Mouse (Mus musculus): ENCODE measurements around the gene Ino80e. TPM values are rescaled to one million over a fixed set of nuclear protein-coding genes. Genes with fewer than 3 reads are reported as not detected.

Ino80e gene
- total RNA-seq, 2 experiments from 2014 or later: 54.0 to 54.6 TPM

- DNase-seq (ENCODE audit: low spot score in 2 of 2): no peak
These were observed 1.2 kb downstream of the Ino80e start for GRCm38 (mm10) chr7:126860987-126861386.

DNA sequence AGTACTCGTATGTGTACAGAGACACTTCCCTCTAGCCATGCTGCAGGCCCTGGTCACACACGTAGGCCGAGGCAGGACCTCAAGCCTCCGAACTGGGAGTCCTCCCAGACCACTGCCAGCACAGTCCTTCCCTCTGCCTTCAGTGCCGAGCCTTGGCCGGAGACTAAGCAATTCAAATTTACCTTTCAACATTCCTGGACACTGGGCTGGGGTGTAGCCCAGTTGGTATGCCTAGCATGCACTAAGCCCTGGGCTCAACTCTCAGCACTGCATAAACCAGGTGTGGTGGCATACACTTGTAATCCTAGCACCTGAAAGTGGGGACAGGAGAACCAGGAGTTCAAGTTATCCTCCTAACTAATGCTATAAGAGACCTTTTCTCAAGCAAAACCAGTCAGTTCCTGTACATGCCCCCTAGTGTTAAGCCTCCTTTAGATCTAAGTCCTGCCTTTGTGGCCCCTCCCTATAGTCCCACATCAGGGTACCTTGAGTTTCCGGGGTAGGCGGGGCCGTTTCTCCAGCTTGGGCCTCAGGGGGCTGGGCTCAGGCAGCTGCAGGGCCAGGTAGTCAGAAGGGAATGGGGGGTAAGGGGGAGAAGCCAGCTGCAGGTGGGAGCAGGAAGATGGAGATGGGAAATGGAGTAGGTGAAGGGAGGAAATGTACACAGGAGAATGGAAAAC is 5.3 kb downstream of the Ino80e start:
- DNase-seq (ENCODE audit: low spot score in 2 of 2): no peak

GRCm38 (mm10) chr7:126855641-126856040 is 6.5 kb downstream of the Ino80e start:
- no peak for DNase-seq (ENCODE audit: low spot score in 2 of 2)

DNA sequence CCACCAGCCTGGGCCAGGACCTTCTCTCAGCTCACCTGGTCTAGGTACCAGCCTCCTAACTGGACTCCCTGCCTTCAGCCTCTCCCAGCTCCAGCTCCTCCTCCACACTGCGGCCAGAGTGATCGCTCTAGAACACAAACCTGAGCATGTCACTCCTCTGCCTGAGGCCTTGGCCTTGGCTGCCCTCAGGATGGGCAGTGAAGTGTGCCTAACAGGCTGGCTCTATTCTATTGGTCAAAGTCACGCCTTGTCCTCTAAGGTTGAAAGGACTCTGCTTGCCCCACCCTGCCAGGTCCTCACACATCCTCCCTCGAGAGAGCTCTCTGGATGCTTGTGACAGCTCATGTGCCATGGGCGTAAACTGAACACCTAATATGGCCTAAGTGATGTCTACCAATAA is 8.7 kb downstream of the Ino80e start:
- DNase-seq (ENCODE audit: low spot score in 2 of 2): no peak

- no peak for DNase-seq (ENCODE audit: low spot score in 2 of 2)
These were observed 11.0 kb downstream of the Ino80e start for GRCm38 (mm10) chr7:126851192-126851591.

DNA sequence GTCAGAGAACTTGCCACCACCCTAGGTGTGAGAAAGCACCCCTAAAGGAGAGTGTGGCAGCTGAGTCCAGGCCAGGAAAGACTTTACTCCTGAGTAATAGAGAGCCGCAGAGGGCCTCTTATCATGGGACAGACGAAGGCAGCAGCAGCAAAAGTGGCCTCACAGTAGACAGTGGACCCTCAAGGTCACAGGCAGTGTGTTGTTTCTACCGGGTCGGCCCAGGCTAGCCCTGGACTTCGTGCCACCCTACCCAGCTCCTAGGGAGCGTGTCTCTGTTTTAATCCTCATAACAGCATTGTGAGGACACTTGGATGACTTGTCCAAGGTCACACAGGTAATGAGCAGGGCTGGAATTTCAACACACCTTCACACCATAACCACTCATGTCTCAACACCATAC is 12.0 kb downstream of the Ino80e start:
- no peak for DNase-seq (ENCODE audit: low spot score in 2 of 2)

- peak in 1 of 2 experiments; percentile 59 for DNase-seq (ENCODE audit: low spot score in 2 of 2)
These were observed 13.4 kb downstream of the Ino80e start for GRCm38 (mm10) chr7:126848794-126849193.

GRCm38 (mm10) chr7:126847421-126848398 is 14.5 kb downstream of the Ino80e start:
- DNase-seq (ENCODE audit: low spot score in 2 of 2): no peak

DNA sequence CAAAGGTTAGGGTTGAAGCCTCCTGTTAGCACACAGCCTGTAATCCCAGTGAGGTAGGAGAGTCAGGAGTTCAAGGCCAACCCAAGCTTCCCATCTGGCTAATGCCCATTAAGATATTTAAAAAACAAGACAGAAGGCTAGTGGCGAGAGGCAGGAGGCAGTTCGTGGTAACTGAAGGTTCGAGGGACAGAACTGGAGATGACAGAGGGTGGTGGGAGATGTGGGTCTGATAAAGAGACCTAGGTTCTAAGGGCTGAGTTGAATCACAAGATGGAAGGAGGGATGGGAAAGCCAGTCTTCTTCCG is 15.1 kb downstream of the Ino80e start, which contains the start of gene Doc2a:
TSS of gene Doc2a (plus strand) at position 301 of the 305 bp plus-strand sequence.
- DNase-seq (ENCODE audit: low spot score in 2 of 2): no peak

- no peak for DNase-seq (ENCODE audit: low spot score in 2 of 2)
These were observed 16.7 kb downstream of the Ino80e start for GRCm38 (mm10) chr7:126845516-126845915.

- no peak for DNase-seq (ENCODE audit: low spot score in 2 of 2)
These were observed 18.9 kb downstream of the Ino80e start for GRCm38 (mm10) chr7:126843276-126843675.

- no peak for DNase-seq (ENCODE audit: low spot score in 2 of 2)
These were observed 28.9 kb downstream of the Ino80e start for GRCm38 (mm10) chr7:126833294-126833693.

GRCm38 (mm10) chr7:126832036-126832598 is 30.1 kb downstream of the Ino80e start:
- peak; percentile 77 to 83 for DNase-seq (ENCODE audit: low spot score in 2 of 2)

DNA sequence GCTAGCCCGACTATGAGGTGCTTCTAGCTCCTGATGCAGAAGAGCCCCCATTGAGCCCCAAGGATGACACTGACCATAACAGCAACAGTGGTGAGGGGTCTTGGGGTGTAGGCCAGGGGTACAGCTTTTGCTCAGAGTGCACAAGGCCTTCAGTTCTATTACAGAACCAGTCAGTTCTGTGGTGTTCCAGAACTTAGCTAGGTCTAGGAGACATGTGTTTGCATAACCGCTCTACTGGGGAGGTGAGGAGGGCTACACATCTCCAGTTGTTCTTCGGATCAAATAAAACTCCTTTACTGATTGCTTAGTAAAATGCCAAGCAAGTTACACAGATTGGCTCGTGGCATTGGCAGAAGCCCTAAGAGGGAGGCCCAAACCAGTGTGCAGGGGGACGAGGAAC is 30.6 kb downstream of the Ino80e start, which contains the start of gene 4930451I11Rik:
TSS of gene 4930451I11Rik (minus strand) at position 101 of the 400 bp plus-strand sequence.
- DNase-seq (ENCODE audit: low spot score in 2 of 2): no peak

DNA sequence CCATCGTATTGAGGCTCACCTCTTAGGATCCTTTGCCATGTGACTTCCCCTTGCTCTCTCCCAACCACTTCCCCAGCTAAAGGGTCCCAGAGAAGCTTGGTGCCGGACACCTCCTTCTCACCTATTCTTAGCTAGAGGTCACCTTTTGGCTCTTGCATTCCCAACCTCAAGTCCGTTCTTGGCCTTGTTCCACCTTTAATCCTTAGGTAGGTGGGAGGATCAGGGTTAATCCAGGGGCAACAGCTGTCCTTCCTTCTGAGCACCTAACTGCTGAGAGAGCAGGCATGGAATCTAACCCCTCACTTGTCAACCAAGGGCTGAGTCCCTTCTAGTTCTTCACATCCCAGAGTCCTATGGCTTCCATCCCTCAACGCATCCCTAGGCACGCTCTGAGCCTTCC is 36.2 kb downstream of the Ino80e start:
- no peak for DNase-seq (ENCODE audit: low spot score in 2 of 2)

- no peak for DNase-seq (ENCODE audit: low spot score in 2 of 2)
These were observed 36.8 kb downstream of the Ino80e start for GRCm38 (mm10) chr7:126825403-126825802.

GRCm38 (mm10) chr7:126823940-126824339 is 38.2 kb downstream of the Ino80e start:
- no peak for DNase-seq (ENCODE audit: low spot score in 2 of 2)

DNA sequence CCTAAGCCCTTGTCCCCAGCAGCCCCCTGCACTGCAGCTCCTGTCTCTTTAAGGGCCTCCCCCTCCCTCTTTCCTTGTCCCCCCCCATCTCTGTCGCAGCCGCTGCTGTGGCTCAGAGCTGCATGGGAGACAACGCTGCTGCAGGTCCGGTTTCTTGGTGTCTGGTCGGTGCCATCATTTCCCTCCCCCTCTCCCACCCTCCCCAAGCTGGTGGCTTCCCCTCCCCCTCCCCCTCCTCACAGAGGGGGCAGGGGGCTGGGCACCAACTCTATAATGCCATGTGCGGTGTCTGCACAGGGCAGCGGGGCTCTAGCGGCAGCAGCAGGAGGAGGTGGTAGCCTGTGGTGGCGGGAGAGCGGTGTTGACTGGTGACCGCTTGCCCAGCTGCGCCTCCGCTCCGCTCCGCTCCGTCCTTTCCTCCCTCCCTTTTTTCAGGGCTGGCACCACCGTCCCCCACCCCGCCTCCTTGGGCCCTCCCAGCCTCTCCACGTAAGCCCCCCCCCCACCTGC is 38.9 kb downstream of the Ino80e start:
- peak in 1 of 2 experiments; percentile 42 for DNase-seq (ENCODE audit: low spot score in 2 of 2)

- DNase-seq (ENCODE audit: low spot score in 2 of 2): no peak
These were observed 39.4 kb downstream of the Ino80e start for GRCm38 (mm10) chr7:126822741-126823140.

DNA sequence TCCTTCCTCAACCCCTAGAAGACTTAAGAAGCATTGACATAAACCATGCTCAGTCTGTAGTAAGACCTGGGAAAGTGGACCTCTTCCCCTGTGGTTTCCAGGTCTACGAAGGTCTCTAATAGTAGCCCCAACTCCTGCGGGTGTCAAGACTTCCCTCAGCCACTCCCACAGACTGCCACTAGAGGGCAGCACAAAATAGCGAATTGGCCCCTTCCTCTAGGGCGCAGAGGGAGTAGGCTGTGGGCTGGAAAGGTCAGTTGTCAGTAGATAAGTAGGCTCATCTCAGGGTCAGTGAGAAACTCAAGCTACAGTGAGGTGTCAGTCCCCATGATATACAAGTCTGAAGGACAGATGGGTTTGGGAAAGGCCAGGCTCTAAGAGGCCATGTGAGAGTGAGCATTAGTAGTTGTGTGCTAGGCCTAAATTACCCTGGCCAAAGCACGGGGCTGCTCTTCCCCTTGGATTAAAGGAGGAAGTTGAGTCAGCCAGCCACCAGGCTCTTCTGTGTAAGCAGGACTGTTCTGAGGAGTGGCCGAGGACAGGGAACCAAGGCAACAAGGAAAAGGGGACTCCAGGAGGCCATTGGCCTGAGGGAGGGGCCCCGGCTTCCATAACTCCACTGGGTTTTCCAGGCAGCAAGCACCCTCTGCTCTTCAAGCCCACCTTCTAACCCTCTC is 40.2 kb downstream of the Ino80e start:
- DNase-seq (ENCODE audit: low spot score in 2 of 2): peak; percentile 80 to 88

- DNase-seq (ENCODE audit: low spot score in 2 of 2): no peak
These were observed 43.4 kb downstream of the Ino80e start for GRCm38 (mm10) chr7:126818818-126819217.
